Mouse (Mus musculus): ENCODE measurements around the gene Mlph.

Gene Mlph

GRCm38 (mm10) chr1:90969881-90970390, 55.1 kb downstream of the Mlph start:
- no peak for DNase-seq (ENCODE audit: low spot score)

GRCm38 (mm10) chr1:90972911-90973573, 58.2 kb downstream of the Mlph start:
- peak; percentile 98 for DNase-seq (ENCODE audit: low spot score)

- no peak for DNase-seq (ENCODE audit: low spot score)
Measured at GRCm38 (mm10) chr1:90973574-90973911, 58.7 kb downstream of the Mlph start.

GRCm38 (mm10) chr1:90974906-90975649, 60.2 kb downstream of the Mlph start:
- no peak for DNase-seq (ENCODE audit: low spot score)

- DNase-seq (ENCODE audit: low spot score) = no peak
Measured at GRCm38 (mm10) chr1:90975960-90976359, 61.1 kb downstream of the Mlph start.

GRCm38 (mm10) chr1:90980638-90981330, 65.9 kb downstream of the Mlph start:
- no peak for DNase-seq (ENCODE audit: low spot score)

- no peak for DNase-seq (ENCODE audit: low spot score)
Measured at GRCm38 (mm10) chr1:90981346-90981745, 66.5 kb downstream of the Mlph start.

GRCm38 (mm10) chr1:90995916-90996315, 81.0 kb downstream of the Mlph start:
- no peak for DNase-seq (ENCODE audit: low spot score)

- no peak for DNase-seq (ENCODE audit: low spot score)
Measured at GRCm38 (mm10) chr1:90997136-90997535, 82.3 kb downstream of the Mlph start.

GRCm38 (mm10) chr1:90997641-90998040, 82.8 kb downstream of the Mlph start:
- DNase-seq (ENCODE audit: low spot score) = no peak

GRCm38 (mm10) chr1:90998268-90998890, 83.5 kb downstream of the Mlph start, which contains the start of gene Lrrfip1:
Gene Lrrfip1, plus strand, starts transcription at chr1:90998737.
- DNase-seq (ENCODE audit: low spot score) = peak; percentile 52

GRCm38 (mm10) chr1:90998891-90999611, 84.2 kb downstream of the Mlph start:
- DNase-seq (ENCODE audit: low spot score) = no peak

- DNase-seq (ENCODE audit: low spot score) = no peak
Measured at GRCm38 (mm10) chr1:90999911-91000601, 85.2 kb downstream of the Mlph start.
